Mouse (Mus musculus) hindbrain, embryonic 15.5 days (tissue): ENCODE data around the gene Syt9. TPM values are rescaled to one million over a fixed set of nuclear protein-coding genes. Genes with fewer than 3 reads are reported as not detected.

Source experiments
- ATAC-seq: fragments of 200-750 bp; cut with Nextera tagmentation; 2 replicates; pipeline ENCODE4 v1.8.0; 2017; ENCODE audit warnings: low read depth, moderate number of reproducible peaks, moderate TSS enrichment; ENCODE audit not compliant: low FRiP score
- H3K27ac ChIP-seq: fragments of 300-500 bp; sonication (generic); replicated peaks from 2 replicates; pipeline ENCODE4 v1.5.1; 2015; ENCODE audit warnings: mild to moderate bottlenecking, inconsistent platforms
- H3K27me3 ChIP-seq: fragments of 300-500 bp; sonication (generic); 2 replicates; pipeline ENCODE4 v1.6.1; 2015; ENCODE audit warnings: control low read depth, inconsistent platforms
- H3K36me3 ChIP-seq: fragments of 300-500 bp; sonication (generic); 2 replicates; pipeline ENCODE4 v1.6.1; 2015; ENCODE audit warnings: control low read depth, inconsistent platforms
- H3K4me1 ChIP-seq: fragments of 300-500 bp; sonication (generic); replicated peaks from 2 replicates; pipeline ENCODE4 v1.6.1; 2015; ENCODE audit warnings: control low read depth, inconsistent platforms
- H3K4me2 ChIP-seq: fragments of 300-500 bp; sonication (generic); 2 replicates; pipeline ENCODE4 v1.6.1; 2015; ENCODE audit warnings: moderate library complexity, mild to moderate bottlenecking, inconsistent platforms
- H3K4me3 ChIP-seq: fragments of 300-500 bp; sonication (generic); 2 replicates; pipeline ENCODE4 v1.5.1; 2015; ENCODE audit warnings: mild to moderate bottlenecking, inconsistent platforms
- H3K9ac ChIP-seq: fragments of 300-500 bp; sonication (generic); 2 replicates; pipeline ENCODE4 v1.6.1; 2015; ENCODE audit warnings: inconsistent platforms
- H3K9me3 ChIP-seq: fragments of 300-500 bp; sonication (generic); 2 replicates; pipeline ENCODE4 v1.6.1; 2016; ENCODE audit warnings: control low read depth, inconsistent platforms
- whole genome bisulfite sequencing: fragments of 180-500 bp; shearing (Covaris S2); methylation state at CpG from one replicate; pipeline ENCODE4 v1.1.7; 2015; 5-methylcytosine and 5-hydroxymethylcytosine counted together
- polyA plus RNA-seq: library from polyadenylated mRNA; unstranded; fragments of >200 nt; fragmentation: Nextera tagmentation; extraction: Ambion mirVana; gene quantifications from 2 replicates; pipeline ENCODE4 v1.2.1, GENCODE M21; 2015

Gene Syt9
- polyA plus RNA-seq, 1 experiment from 2014 or later: 12.7 TPM

- Histone ChIP-seq H3K9ac (no peak overlapping the region), H3K4me3 (no peak overlapping the region), H3K4me1 (no peaks in the 10 kb centered on the region), H3K27ac (no peak overlapping the region), H3K4me2 (no peak overlapping the region), H3K27me3 (no peaks in the 10 kb centered on the region), H3K36me3 (no peaks in the 10 kb centered on the region), H3K9me3 (no peaks in the 10 kb centered on the region)
- WGBS: 93% methylated on average over 6 of the region's 6 CpGs
- no peak for ATAC-seq
Measured at GRCm38 (mm10) chr7:107521411-107521810, 150.9 kb downstream of the Syt9 start.

DNA sequence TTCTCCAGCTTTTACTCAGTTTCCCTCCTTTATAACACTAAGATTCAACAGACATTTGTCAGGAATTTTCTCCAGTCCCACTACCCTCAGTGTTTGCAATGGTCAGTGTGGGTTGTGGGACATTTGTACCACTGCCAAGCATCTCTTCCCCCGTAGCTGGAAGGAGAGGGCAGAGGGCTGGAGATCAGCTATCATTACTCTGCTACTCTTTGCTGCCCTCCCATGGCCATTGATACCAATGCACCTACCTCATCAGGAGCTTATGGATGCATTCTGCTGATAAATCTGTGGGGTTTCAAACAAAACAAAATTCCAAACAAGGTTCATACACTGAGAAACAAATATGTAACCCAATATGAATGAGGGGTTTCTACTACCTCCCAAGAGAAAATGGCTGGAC, 155.8 kb downstream of the Syt9 start:
- WGBS: 0% methylated on average over 1 of the region's 1 CpGs
- 0 out of 2 replicates have a peak, but pooled peaks have one; percentile 40 for ATAC-seq

DNA sequence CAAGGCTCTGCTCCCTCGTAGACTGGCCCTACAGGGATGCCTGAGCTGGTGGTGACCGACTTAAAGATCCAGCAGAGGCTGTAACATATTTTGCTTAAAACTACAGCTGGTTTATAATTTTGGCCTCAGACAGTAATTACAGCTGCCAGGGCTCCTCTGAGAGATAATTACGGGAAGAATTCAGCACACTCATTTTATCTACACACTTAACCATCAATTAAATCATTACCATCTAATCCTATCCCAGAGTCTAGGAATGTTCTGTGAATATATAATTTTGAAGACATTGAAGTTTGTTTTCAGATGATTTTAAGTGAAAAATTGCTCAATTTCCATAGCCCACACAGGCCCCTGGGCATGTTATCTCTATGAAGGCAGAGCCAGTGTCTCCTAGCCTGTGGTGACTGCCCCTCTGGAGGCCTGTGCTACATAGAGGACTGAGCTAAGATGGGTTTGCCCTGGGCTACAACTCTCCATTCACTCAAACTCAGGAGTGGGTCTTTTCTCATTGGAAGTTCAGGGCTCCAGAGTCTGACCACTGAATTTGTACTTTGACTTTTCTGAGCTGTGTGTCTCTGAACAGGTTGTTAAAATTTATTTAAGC, 157.7 kb downstream of the Syt9 start:
- Histone ChIP-seq H3K9me3 (no peaks in the 10 kb centered on the region), H3K9ac (no peak overlapping the region), H3K27me3 (no peaks in the 10 kb centered on the region), H3K4me1 (peaks cover 4% of the 10 kb centered on the region; the same call in 1 of the 2 replicates), H3K27ac (no peak overlapping the region), H3K4me3 (no peak overlapping the region), H3K4me2 (no peak overlapping the region), H3K36me3 (no peaks in the 10 kb centered on the region)
- ATAC-seq: no peak
- WGBS: 60% methylated on average over 3 of the region's 3 CpGs

More for the DNA sequence above, 155.8 kb downstream of the Syt9 start:
- no peak overlapping the region for H3K4me2 ChIP-seq
- H3K27ac ChIP-seq: no peak overlapping the region
- H3K9me3 ChIP-seq: no peaks in the 10 kb centered on the region
- peaks cover 4% of the 10 kb centered on the region; the same call in 1 of the 2 replicates for H3K4me1 ChIP-seq
- no peak overlapping the region for H3K9ac ChIP-seq
- no peaks in the 10 kb centered on the region for H3K36me3 ChIP-seq
- H3K27me3 ChIP-seq: no peaks in the 10 kb centered on the region
- H3K4me3 ChIP-seq: no peak overlapping the region

DNA sequence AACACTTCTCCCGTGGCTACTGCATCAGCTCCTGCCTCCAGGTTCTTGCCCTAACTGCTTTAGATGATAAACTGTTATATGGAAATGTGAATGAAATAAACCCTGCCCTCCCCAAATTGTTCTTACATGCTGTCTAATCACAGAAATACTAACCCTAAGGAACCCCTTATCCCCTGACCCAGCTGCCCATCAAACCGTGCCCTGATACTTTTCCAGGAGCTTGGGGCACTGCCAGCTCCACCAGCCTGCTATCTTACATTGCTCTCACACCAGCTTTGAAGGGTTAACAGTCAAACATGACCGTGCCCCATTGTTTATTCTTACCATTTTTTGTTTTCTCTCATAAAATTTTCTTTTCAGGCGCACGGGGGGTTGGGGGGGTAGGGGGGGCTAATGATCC, 158.8 kb downstream of the Syt9 start:
- Histone ChIP-seq H3K4me2 (no peak overlapping the region), H3K27ac (no peak overlapping the region), H3K9ac (no peak overlapping the region), H3K4me1 (peaks cover 4% of the 10 kb centered on the region; the same call in 1 of the 2 replicates), H3K4me3 (no peak overlapping the region), H3K36me3 (no peaks in the 10 kb centered on the region), H3K9me3 (no peaks in the 10 kb centered on the region), H3K27me3 (no peaks in the 10 kb centered on the region)
- WGBS: 76% methylated on average over 5 of the region's 5 CpGs
- ATAC-seq: no peak

DNA sequence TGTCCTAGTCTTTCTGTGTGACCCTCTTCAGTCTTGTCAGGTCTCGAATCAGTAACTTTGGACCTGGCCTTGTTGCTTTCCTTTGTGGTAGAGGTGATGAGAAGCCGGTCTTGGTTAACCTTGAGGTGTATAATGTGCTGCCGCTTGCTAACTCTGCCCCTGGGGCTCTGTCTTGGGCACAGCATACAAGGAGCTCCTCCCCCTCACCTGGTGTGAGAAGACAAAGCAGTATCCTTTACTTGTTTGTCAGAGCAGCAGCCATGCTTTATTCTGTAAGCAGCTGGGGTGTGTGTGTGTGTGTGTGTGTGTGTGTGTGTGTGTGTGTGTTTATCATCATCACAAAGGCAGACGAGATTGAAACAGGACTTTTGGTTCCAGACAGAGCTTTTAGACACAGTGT, 164.8 kb downstream of the Syt9 start:
- H3K27me3 ChIP-seq: no peaks in the 10 kb centered on the region
- WGBS: 86% methylated on average over 4 of the region's 4 CpGs
- H3K36me3 ChIP-seq: no peaks in the 10 kb centered on the region
- H3K9me3 ChIP-seq: no peaks in the 10 kb centered on the region
- H3K4me1 ChIP-seq: no peaks in the 10 kb centered on the region
- no peak overlapping the region for H3K4me2 ChIP-seq
- no peak overlapping the region for H3K4me3 ChIP-seq
- H3K9ac ChIP-seq: no peak overlapping the region
- no peak overlapping the region for H3K27ac ChIP-seq
- no peak for ATAC-seq

DNA sequence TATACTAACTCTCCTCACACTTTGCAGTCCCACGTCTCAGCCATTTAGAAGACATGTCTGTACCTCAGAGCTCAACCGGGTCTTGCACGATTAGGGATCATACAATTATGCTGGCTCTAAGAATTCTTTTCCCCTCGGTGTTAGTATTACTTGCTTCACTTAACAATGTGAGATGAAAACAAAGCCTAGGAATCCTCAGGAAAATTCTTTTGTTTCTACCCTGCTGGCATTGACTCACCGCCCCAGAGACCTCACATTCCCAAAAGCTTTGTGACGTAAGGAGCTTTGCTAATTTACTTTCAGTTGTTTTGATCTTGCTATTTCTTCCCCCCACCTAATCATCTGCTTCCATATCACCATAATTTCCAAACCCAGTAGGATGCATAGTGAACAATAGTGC, 166.0 kb downstream of the Syt9 start:
- Histone ChIP-seq H3K4me3 (no peak overlapping the region), H3K9ac (no peak overlapping the region), H3K27ac (no peak overlapping the region), H3K36me3 (no peaks in the 10 kb centered on the region), H3K4me2 (no peak overlapping the region), H3K27me3 (no peaks in the 10 kb centered on the region), H3K9me3 (no peaks in the 10 kb centered on the region), H3K4me1 (no peaks in the 10 kb centered on the region)
- ATAC-seq: no peak
- 56% methylated on average over 6 of the region's 6 CpGs for WGBS

DNA sequence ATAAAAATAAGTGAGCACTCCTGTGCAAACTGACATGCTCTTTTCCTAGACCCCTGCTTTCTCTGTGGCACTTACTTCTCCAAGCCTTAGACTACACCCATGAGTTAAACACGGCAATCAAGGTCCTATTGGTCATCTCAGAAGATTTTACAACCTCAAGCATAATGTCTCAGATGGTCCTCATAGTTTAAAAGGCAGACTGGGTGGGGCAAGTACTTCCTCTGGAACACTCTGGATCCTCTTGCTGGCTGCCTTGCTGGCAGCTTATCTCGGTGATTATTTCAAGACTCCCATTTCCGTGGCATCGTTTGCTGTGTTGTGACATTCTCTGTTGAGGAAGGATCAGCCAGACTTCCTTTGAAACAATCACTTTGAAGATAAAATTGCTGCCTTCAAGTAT, 169.5 kb downstream of the Syt9 start:
- H3K9me3 ChIP-seq: no peaks in the 10 kb centered on the region
- H3K36me3 ChIP-seq: no peaks in the 10 kb centered on the region
- H3K9ac ChIP-seq: no peak overlapping the region

DNA sequence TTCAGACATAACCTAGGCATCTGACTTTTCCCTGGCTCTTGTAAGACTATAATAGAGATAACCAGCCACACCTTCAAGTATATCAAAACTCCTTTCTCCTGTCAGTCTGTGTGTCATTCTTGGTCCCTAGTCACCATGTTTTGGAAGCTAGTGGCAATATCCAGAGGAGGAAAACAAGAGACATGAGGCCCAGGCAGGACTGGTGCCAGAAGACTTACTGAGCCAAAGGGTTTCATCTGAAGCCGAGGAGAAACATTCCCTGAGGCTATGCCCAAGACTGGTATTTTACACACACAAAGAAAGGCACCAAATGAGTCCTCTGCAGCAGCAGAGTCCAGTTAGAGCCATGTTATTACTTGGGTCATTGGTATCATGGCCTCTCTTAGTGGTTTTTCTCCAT, 174.5 kb downstream of the Syt9 start:
- no peak for ATAC-seq
- 62% methylated on average over 1 of the region's 1 CpGs for WGBS
- H3K4me1 ChIP-seq: no peaks in the 10 kb centered on the region

More for the DNA sequence above, 169.5 kb downstream of the Syt9 start:
- no peaks in the 10 kb centered on the region for H3K4me1 ChIP-seq
- H3K27me3 ChIP-seq: no peaks in the 10 kb centered on the region
- H3K27ac ChIP-seq: no peak overlapping the region
- no peak for ATAC-seq
- H3K4me2 ChIP-seq: no peak overlapping the region
- H3K4me3 ChIP-seq: no peak overlapping the region
- 74% methylated on average over 4 of the region's 4 CpGs for WGBS

GRCm38 (mm10) chr7:107547872-107548271, 177.3 kb downstream of the Syt9 start:
- no peaks in the 10 kb centered on the region for H3K27me3 ChIP-seq
- H3K4me3 ChIP-seq: no peak overlapping the region
- no peaks in the 10 kb centered on the region for H3K36me3 ChIP-seq
- no peaks in the 10 kb centered on the region for H3K4me1 ChIP-seq
- no peak overlapping the region for H3K9ac ChIP-seq
- no peak overlapping the region for H3K4me2 ChIP-seq
- no peaks in the 10 kb centered on the region for H3K9me3 ChIP-seq
- 97% methylated on average over 3 of the region's 3 CpGs for WGBS
- H3K27ac ChIP-seq: no peak overlapping the region
- no peak for ATAC-seq

More for the DNA sequence above, 174.5 kb downstream of the Syt9 start:
- Histone ChIP-seq H3K4me3 (no peak overlapping the region), H3K27ac (no peak overlapping the region), H3K9ac (no peak overlapping the region), H3K27me3 (no peaks in the 10 kb centered on the region), H3K9me3 (no peaks in the 10 kb centered on the region), H3K36me3 (no peaks in the 10 kb centered on the region), H3K4me2 (no peak overlapping the region)

GRCm38 (mm10) chr7:107553461-107553860, 182.9 kb downstream of the Syt9 start:
- Histone ChIP-seq H3K27me3 (no peaks in the 10 kb centered on the region), H3K4me2 (no peak overlapping the region), H3K4me1 (no peaks in the 10 kb centered on the region), H3K36me3 (no peaks in the 10 kb centered on the region), H3K27ac (no peak overlapping the region), H3K9me3 (no peaks in the 10 kb centered on the region), H3K4me3 (no peak overlapping the region), H3K9ac (no peak overlapping the region)
- WGBS: 71% methylated on average over 1 of the region's 1 CpGs
- no peak for ATAC-seq

- H3K27ac ChIP-seq: no peak overlapping the region
- H3K27me3 ChIP-seq: no peaks in the 10 kb centered on the region
- no peaks in the 10 kb centered on the region for H3K4me1 ChIP-seq
- ATAC-seq: no peak
- no peak overlapping the region for H3K9ac ChIP-seq
- no peak overlapping the region for H3K4me2 ChIP-seq
- H3K9me3 ChIP-seq: no peaks in the 10 kb centered on the region
- no peaks in the 10 kb centered on the region for H3K36me3 ChIP-seq
- H3K4me3 ChIP-seq: no peak overlapping the region
- 90% methylated on average over 3 of the region's 3 CpGs for WGBS
Measured at GRCm38 (mm10) chr7:107555906-107556305, 185.4 kb downstream of the Syt9 start.

GRCm38 (mm10) chr7:107560675-107561074, 190.1 kb downstream of the Syt9 start:
- ATAC-seq: no peak
- Histone ChIP-seq H3K9ac (no peak overlapping the region), H3K36me3 (no peaks in the 10 kb centered on the region), H3K4me3 (no peak overlapping the region), H3K9me3 (no peaks in the 10 kb centered on the region), H3K4me1 (no peaks in the 10 kb centered on the region), H3K4me2 (no peak overlapping the region), H3K27ac (no peak overlapping the region), H3K27me3 (no peaks in the 10 kb centered on the region)
- 73% methylated on average over 2 of the region's 2 CpGs for WGBS

DNA sequence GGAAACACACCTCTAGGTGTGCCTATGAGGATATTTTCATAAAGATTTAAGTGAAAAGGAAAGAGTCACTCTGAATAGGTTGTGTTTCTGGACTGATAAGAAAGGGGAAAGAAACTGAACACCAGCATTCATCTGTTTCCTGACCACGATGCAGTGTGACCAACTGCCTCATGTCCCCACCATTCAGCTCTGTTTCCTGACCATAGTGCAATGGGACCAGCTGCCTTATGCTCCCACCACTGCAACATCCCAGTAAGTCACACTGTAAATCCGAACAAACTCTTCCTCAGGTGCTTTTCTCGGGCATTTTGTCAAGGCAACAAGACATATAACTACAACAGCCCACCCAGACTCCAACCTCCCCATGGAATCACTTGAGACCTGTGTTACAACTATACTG, 191.1 kb downstream of the Syt9 start:
- Histone ChIP-seq H3K36me3 (no peaks in the 10 kb centered on the region), H3K4me1 (no peaks in the 10 kb centered on the region), H3K9ac (no peak overlapping the region), H3K27me3 (no peaks in the 10 kb centered on the region), H3K27ac (no peak overlapping the region), H3K4me2 (no peak overlapping the region), H3K4me3 (no peak overlapping the region), H3K9me3 (no peaks in the 10 kb centered on the region)
- no peak for ATAC-seq
- 78% methylated on average over 3 of the region's 3 CpGs for WGBS
